Mouse (Mus musculus): Measurements from ENCODE around the gene Sdc1. TPM values are rescaled to one million over a fixed set of nuclear protein-coding genes. Genes with fewer than 3 reads are reported as not detected.

The Sdc1 gene
- total RNA-seq, 2 experiments from 2014 or later: 5.2 to 6.9 TPM

GRCm38 (mm10) chr12:8781121-8781520 is 10.0 kb downstream of the Sdc1 start:
- intact Hi-C loops (cut with DNase I): no loop called here
- no peak for DNase-seq

GRCm38 (mm10) chr12:8781681-8782378 is 10.7 kb downstream of the Sdc1 start:
- peak; percentile 62 to 69 for DNase-seq
- intact Hi-C loops (cut with DNase I): no loop called here

GRCm38 (mm10) chr12:8782565-8782964 is 11.4 kb downstream of the Sdc1 start:
- intact Hi-C loops (cut with DNase I): no loop called here
- no peak for DNase-seq

- DNase-seq: no peak
- intact Hi-C loops (cut with DNase I): no loop called here
These were observed 13.1 kb downstream of the Sdc1 start for GRCm38 (mm10) chr12:8784189-8784588.

- intact Hi-C loops (cut with DNase I): no loop called here
- DNase-seq: no peak
These were observed 15.4 kb downstream of the Sdc1 start for GRCm38 (mm10) chr12:8786476-8786875.

GRCm38 (mm10) chr12:8786984-8787730 is 16.0 kb downstream of the Sdc1 start:
- peak; percentile 20 to 29 for DNase-seq
- intact Hi-C loops (cut with DNase I): no loop called here

GRCm38 (mm10) chr12:8788469-8788868 is 17.3 kb downstream of the Sdc1 start:
- no peak for DNase-seq
- intact Hi-C loops (cut with DNase I): no loop called here

GRCm38 (mm10) chr12:8790615-8791014 is 19.5 kb downstream of the Sdc1 start:
- intact Hi-C loops (cut with DNase I): no loop called here
- DNase-seq: no peak

GRCm38 (mm10) chr12:8793410-8794051 is 22.4 kb downstream of the Sdc1 start:
- intact Hi-C loops (cut with DNase I): no loop called here
- no peak for DNase-seq

- intact Hi-C loops (cut with DNase I): no loop called here
These were observed 26.8 kb downstream of the Sdc1 start for GRCm38 (mm10) chr12:8797936-8798335.

GRCm38 (mm10) chr12:8798486-8799020 is 27.4 kb downstream of the Sdc1 start:
- DNase-seq: peak in 1 of 2 experiments; percentile 10
- intact Hi-C loops (cut with DNase I): no loop called here

More at GRCm38 (mm10) chr12:8797936-8798335, 26.8 kb downstream of the Sdc1 start:
- no peak for DNase-seq

GRCm38 (mm10) chr12:8803421-8804076 is 32.4 kb downstream of the Sdc1 start:
- no peak for DNase-seq
- intact Hi-C loops (cut with DNase I): loop anchor here (5.0 kb wide), 1 partner anchor 49 kb away; no protein-coding TSS in a partner anchor

GRCm38 (mm10) chr12:8804077-8804456 is 32.9 kb downstream of the Sdc1 start:
- DNase-seq: no peak
- intact Hi-C loops (cut with DNase I): loop anchor here (5.0 kb wide), 1 partner anchor 48 kb away; no protein-coding TSS in a partner anchor

- intact Hi-C loops (cut with DNase I): loop anchor here (5.0 kb wide), 1 partner anchor 47 kb away; no protein-coding TSS in a partner anchor
These were observed 34.0 kb downstream of the Sdc1 start for GRCm38 (mm10) chr12:8804934-8805722.

GRCm38 (mm10) chr12:8809086-8809485 is 38.0 kb downstream of the Sdc1 start:
- intact Hi-C loops (cut with DNase I): no loop called here
- no peak for DNase-seq

More at GRCm38 (mm10) chr12:8804934-8805722, 34.0 kb downstream of the Sdc1 start:
- no peak for DNase-seq

GRCm38 (mm10) chr12:8809626-8810025 is 38.5 kb downstream of the Sdc1 start:
- intact Hi-C loops (cut with DNase I): no loop called here
- no peak for DNase-seq

- intact Hi-C loops (cut with DNase I): no loop called here
These were observed 39.8 kb downstream of the Sdc1 start for GRCm38 (mm10) chr12:8810966-8811365.

GRCm38 (mm10) chr12:8811441-8811871 is 40.3 kb downstream of the Sdc1 start:
- peak; percentile 36 to 38 for DNase-seq
- intact Hi-C loops (cut with DNase I): no loop called here

More at GRCm38 (mm10) chr12:8810966-8811365, 39.8 kb downstream of the Sdc1 start:
- no peak for DNase-seq

- intact Hi-C loops (cut with DNase I): no loop called here
- DNase-seq: no peak
These were observed 40.9 kb downstream of the Sdc1 start for GRCm38 (mm10) chr12:8811894-8812560.
